Mouse (Mus musculus) lung, postnatal 0 days (tissue): ENCODE results near the gene Ccdc155.

Experiments used
- CTCF ChIP-seq: IDR thresholded peaks from 2 replicates; pipeline ENCODE4 v1.5.1; 2016; ENCODE audit warnings: antibody characterized with exemption, mild to moderate bottlenecking
- EP300 ChIP-seq: IDR thresholded peaks from 2 replicates; pipeline ENCODE4 v1.6.1; 2016; ENCODE audit warnings: antibody characterized with exemption, mild to moderate bottlenecking, control low read depth

GRCm38 (mm10) chr7:45234922-45235571 is 30.4 kb upstream of the Ccdc155 start:
- TF ChIP-seq CTCF (0 out of 2 replicates have a peak, but pooled peaks have one; percentile 20), EP300 (no peak)
